Mouse (Mus musculus) gastrocnemius, postnatal 4 days (tissue): ENCODE data around the gene Gm3045. TPM values are rescaled to one million over a fixed set of nuclear protein-coding genes. Genes with fewer than 3 reads are reported as not detected.

Experiments
- total RNA-seq, 2 experiments: library from RNA; stranded (reverse); gene quantifications; 2 replicates each; pipeline ENCODE4 v1.2.3; 2021

Gene Gm3045
- total RNA-seq, 2 experiments from 2014 or later: not detected

Other genes with a start within 250 kb of the Gm3045 start
- gene Tifab, start 247.7 kb upstream of the Gm3045 start, total RNA-seq: 1 to 10 TPM; 1.4 to 1.5 TPM
- not detected for gene Neurog1, start 174.4 kb upstream of the Gm3045 start, total RNA-seq
- gene Cxcl14, start 130.0 kb upstream of the Gm3045 start, total RNA-seq: 1 to 10 TPM; 5.3 to 5.6 TPM
- gene Slc25a48, start 11.8 kb downstream of the Gm3045 start, total RNA-seq: not detected
- not detected for gene Il9, start 55.7 kb downstream of the Gm3045 start, total RNA-seq
- gene Fbxl21, start 95.9 kb downstream of the Gm3045 start, total RNA-seq: under 1 TPM; 0.67 to 0.74 TPM
- under 1 TPM in 1 of 2 experiments, not detected in 1; 0.44 TPM for gene Lect2, start 121.9 kb downstream of the Gm3045 start, total RNA-seq
- gene Tgfbi, start 182.9 kb downstream of the Gm3045 start, total RNA-seq: 10 to 100 TPM; 75.9 to 99.2 TPM